In the genomic region with DNA sequence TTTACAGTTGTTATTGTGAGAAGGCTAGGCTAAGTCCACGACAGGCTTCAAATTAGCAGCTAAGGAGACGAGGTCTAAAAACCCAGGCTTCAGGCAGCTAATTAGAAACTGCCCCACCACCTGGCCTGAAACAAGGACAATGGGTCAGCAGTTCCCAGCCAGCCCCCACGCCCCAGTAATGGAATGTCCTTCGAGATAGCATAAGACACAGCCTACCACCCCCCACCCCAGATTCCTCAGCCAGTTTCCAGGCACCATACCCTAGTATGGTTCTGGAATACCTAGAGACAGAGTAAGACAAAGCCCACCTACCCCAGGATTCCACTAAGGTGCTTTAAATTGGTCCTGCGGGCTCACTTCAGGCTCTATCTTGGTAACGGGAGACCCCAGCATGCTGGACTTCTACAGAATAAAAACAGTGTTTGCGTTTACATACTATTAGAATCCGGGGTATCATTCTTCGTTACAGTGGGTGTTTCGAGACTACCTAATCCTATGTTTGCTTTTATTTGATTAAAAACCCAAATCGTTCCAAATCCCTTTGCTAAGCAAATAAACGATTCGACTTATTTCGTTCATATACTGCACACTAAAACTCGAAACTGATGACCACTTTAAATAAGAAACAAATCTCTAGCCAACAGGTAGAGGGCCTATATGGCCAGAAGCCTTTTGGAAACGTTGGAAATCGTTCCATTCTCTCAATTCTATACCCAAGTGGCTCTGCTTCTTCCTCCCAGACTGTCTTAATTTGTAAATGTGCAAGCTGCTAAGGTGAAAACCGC, we compare ENCODE assay signal across 8 mouse cellular contexts. TPM values are rescaled to one million over a fixed set of nuclear protein-coding genes. Genes with fewer than 3 reads are reported as not detected.
DNase-seq lines count a peak whose midpoint lies in the region; ATAC-seq and TF ChIP-seq lines count a peak whose summit lies in the region.

No protein-coding gene starts in this region.

- ATAC-seq in limb, embryonic 14.5 days (ENCODE audit: low FRiP score, low read depth), result no peak

- peaks cover 7% of the 10 kb centered on the region for H3K36me3 ChIP-seq in spleen, adult 2 months (ENCODE audit: control insufficient read depth, insufficient read depth, low read length)
- peaks cover 22% of the 10 kb centered on the region for H3K36me3 ChIP-seq in hindbrain, embryonic 10.5 days
- H3K36me3 ChIP-seq in limb, embryonic 14.5 days (ENCODE audit: control insufficient read depth, insufficient read depth, low read length), result peaks cover 20% of the 10 kb centered on the region

- no peaks in the 10 kb centered on the region for H3K9me3 ChIP-seq in hindbrain, embryonic 10.5 days
- no peaks in the 10 kb centered on the region for H3K9me3 ChIP-seq in limb, embryonic 14.5 days (ENCODE audit: control insufficient read depth, low read length)

- DNase-seq in spleen, adult 2 months (ENCODE audit: low read depth in 1 of 2, low spot score in 2 of 2), result no peak
- no peak for DNase-seq in spleen, adult 12 weeks (ENCODE audit: low spot score)
- DNase-seq in embryo, embryonic 10 days (ENCODE audit: low spot score), result peak; percentile 78
- peak; percentile 77 for DNase-seq in hindbrain, embryonic 10.5 days (ENCODE audit: low spot score)
- DNase-seq in limb, embryonic 14.5 days (ENCODE audit: low spot score), result peak; percentile 18
- peak; percentile 72 for DNase-seq in neural tube, embryonic 10.5 days (ENCODE audit: extremely low spot score, low spot score)
- no peak for DNase-seq in adipocyte (ENCODE audit: low spot score)
- DNase-seq in left cerebral cortex, postnatal 25 days (ENCODE audit: low spot score in 2 of 2), result no peak

- peak overlapping the region; percentile 85 for H3K4me3 ChIP-seq in spleen, adult 2 months (ENCODE audit: extremely low read depth, insufficient read depth, insufficient read length)
- H3K4me3 ChIP-seq in hindbrain, embryonic 10.5 days, result peak overlapping the region; percentile 96
- H3K4me3 ChIP-seq in limb, embryonic 14.5 days (replicated peaks; ENCODE audit: low read length), result peak overlapping the region; percentile 88

- TF ChIP-seq CTCF in spleen, adult 2 months (IDR thresholded peaks at IDR 0.05; ENCODE audit: extremely low read depth, insufficient read depth, insufficient read length, insufficient replicate concordance), result no peak

- peaks cover 14% of the 10 kb centered on the region for H3K4me1 ChIP-seq in spleen, adult 2 months (ENCODE audit: control insufficient read depth, insufficient read depth, insufficient read length)
- peaks cover 20% of the 10 kb centered on the region for H3K4me1 ChIP-seq in hindbrain, embryonic 10.5 days (replicated peaks)
- peaks cover 17% of the 10 kb centered on the region for H3K4me1 ChIP-seq in limb, embryonic 14.5 days (ENCODE audit: control insufficient read depth, insufficient read depth, low read length)

- peak overlapping the region; percentile 98 for H3K9ac ChIP-seq in limb, embryonic 14.5 days (ENCODE audit: low read depth, low read length, severe bottlenecking)

- H3K27ac ChIP-seq in spleen, adult 2 months (ENCODE audit: insufficient read depth, low read length), result peak overlapping the region; percentile 95
- peak overlapping the region; percentile 100 for H3K27ac ChIP-seq in hindbrain, embryonic 10.5 days
- peak overlapping the region; percentile 100 for H3K27ac ChIP-seq in limb, embryonic 14.5 days (replicated peaks; ENCODE audit: low read depth, low read length)

- WGBS in spleen, adult 2 months, result 12% methylated on average over 18 of the region's 18 CpGs
- WGBS in hindbrain, embryonic 10.5 days, result 4% methylated on average over 18 of the region's 18 CpGs
- 3% methylated on average over 18 of the region's 18 CpGs for WGBS in limb, embryonic 14.5 days

- intact Hi-C loops in left cerebral cortex, postnatal 25 days (cut with DNase I), result loop anchor here (2.0 kb wide), 1 partner anchor 47 kb away; no protein-coding TSS in a partner anchor

- H3K27me3 ChIP-seq in spleen, adult 2 months (ENCODE audit: control insufficient read depth, insufficient read depth, low read length), result no peaks in the 10 kb centered on the region
- no peaks in the 10 kb centered on the region for H3K27me3 ChIP-seq in hindbrain, embryonic 10.5 days (ENCODE audit: insufficient read depth, poor library complexity, severe bottlenecking)
- H3K27me3 ChIP-seq in limb, embryonic 14.5 days (ENCODE audit: control insufficient read depth, insufficient read depth, low read length), result no peaks in the 10 kb centered on the region

- no peak for TF ChIP-seq POLR2A in spleen, adult 2 months (IDR thresholded peaks at IDR 0.05; ENCODE audit: low read depth, low read length)
- no peak for TF ChIP-seq POLR2A in limb, embryonic 14.5 days (IDR thresholded peaks at IDR 0.05; ENCODE audit: borderline replicate concordance, extremely low read depth, insufficient read depth, insufficient read length)

- H3K4me2 ChIP-seq in limb, embryonic 14.5 days (replicated peaks; ENCODE audit: low read depth, low read length, severe bottlenecking), result peak overlapping the region; percentile 83

RNA-seq across cellular contexts. Expression of gene Hnrnpa3, which starts 1.0 kb away (rescaled TPM):
- polyA plus RNA-seq in spleen, adult 2 months (2012; rRNA removed), result 12.4 and 15.7 TPM in 2 replicates
- polyA plus RNA-seq in hindbrain, embryonic 10.5 days (2016; fragmentation: Nextera tagmentation; extraction: Ambion mirVana), result 236 and 359 TPM in 2 replicates
- polyA plus RNA-seq in limb, embryonic 14.5 days (2012; rRNA removed), result 352 and 733 TPM in 2 replicates
- 231 and 233 TPM in 2 replicates for polyA plus RNA-seq in limb, embryonic 14.5 days (2014; fragmentation: Nextera tagmentation; extraction: Ambion mirVana)
- total RNA-seq in left cerebral cortex, postnatal 25 days (2021), result 100 to 1,000 TPM; 279 to 295 TPM

RNA-seq across cellular contexts. Expression of gene Nfe2l2, which starts 46.3 kb away (rescaled TPM):
- polyA plus RNA-seq in spleen, adult 2 months (2012; rRNA removed), result 20.0 and 23.9 TPM in 2 replicates
- 24.0 and 27.1 TPM in 2 replicates for polyA plus RNA-seq in hindbrain, embryonic 10.5 days (2016; fragmentation: Nextera tagmentation; extraction: Ambion mirVana)
- 28.3 and 32.5 TPM in 2 replicates for polyA plus RNA-seq in limb, embryonic 14.5 days (2012; rRNA removed)
- 37.4 and 37.6 TPM in 2 replicates for polyA plus RNA-seq in limb, embryonic 14.5 days (2014; fragmentation: Nextera tagmentation; extraction: Ambion mirVana)
- total RNA-seq in left cerebral cortex, postnatal 25 days (2021), result 10 to 100 TPM; 11.5 to 12.1 TPM

Comparison
In these comparisons a context has a peak if more than half of its experiments do, and no peak if none do; other contexts are left out.
1. DNase-seq: peak in embryo, embryonic 10 days (single experiment), hindbrain, embryonic 10.5 days (single experiment), limb, embryonic 14.5 days (single experiment) and neural tube, embryonic 10.5 days (single experiment); none in spleen, adult 2 months (0 of 2), spleen, adult 12 weeks (single experiment), adipocyte (single experiment) and left cerebral cortex, postnatal 25 days (0 of 2).
2. RNA of gene Hnrnpa3, which starts 1.0 kb away (polyA plus RNA-seq): 231 to 733 TPM in limb, embryonic 14.5 days and 236 to 359 TPM in hindbrain, embryonic 10.5 days; 12.4 to 15.7 TPM in spleen, adult 2 months; every median in the first group is over 10 times any median in the second.
3. Peak in every context shown above with its lines, with median percentiles within 50 percentile points of each other: H3K27ac ChIP-seq and H3K4me3 ChIP-seq.